Mouse (Mus musculus) left cerebral cortex, adult 9 months (tissue): ENCODE results near the gene Cdk2ap1.
A peak's percentile ranks its signal among the peaks of the same experiment; 100 is the strongest.
"Not testable (repeated sequence)": the region's sequence is repeated elsewhere in the genome, so short reads cannot be mapped to it uniquely, and the experiment has no call there.

Experiments used
- DNase-seq, 2 experiments: peaks; one replicate each; pipeline ENCODE4 v3.0.0; 2022; ENCODE audit warnings: low spot score in 2 of 2

Cdk2ap1 gene

DNA sequence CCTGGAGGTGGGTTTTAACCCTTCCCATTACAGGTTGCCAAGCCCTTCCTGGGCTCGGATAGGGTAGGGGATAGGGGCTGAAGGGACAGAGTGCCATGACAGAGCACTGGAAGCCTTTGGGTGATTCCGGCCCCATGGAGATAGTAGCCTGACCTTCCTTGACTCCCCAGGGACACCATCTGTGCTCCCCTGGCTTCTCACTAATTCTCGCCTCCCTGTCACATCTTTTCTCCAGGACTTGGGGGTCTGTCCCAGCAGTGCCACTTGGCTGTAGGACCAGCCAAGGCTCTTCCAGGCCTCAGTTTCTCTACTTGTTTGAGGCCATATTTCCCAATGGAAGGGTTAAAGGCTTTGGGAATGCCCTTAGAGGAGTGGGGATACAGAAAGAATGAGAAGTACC, 11.3 kb downstream of the Cdk2ap1 start:
- DNase-seq, result no peak

DNA sequence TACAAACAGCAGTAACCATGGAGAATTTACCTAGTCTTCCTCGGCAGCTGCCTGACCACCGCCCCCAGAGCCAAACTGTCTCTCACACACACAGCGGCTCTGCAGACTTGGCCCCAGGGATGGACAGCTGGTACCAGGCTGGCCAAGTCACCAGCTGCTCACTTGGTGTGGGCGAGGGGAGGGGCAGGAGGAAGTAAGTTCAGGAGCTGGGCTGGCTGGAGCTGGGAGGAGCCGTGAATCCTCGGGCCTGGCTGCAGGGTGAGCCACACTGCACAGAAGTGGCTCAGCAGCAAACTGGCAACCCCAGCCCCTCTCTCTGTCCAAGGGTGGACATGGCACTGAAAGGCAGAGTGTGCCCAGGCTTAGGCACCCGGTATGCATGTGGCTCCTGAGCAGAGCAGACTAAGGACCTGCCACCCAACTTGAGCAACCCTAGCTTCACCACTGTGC, 11.7 kb downstream of the Cdk2ap1 start:
- DNase-seq, result peak; percentile 55 to 73

DNA sequence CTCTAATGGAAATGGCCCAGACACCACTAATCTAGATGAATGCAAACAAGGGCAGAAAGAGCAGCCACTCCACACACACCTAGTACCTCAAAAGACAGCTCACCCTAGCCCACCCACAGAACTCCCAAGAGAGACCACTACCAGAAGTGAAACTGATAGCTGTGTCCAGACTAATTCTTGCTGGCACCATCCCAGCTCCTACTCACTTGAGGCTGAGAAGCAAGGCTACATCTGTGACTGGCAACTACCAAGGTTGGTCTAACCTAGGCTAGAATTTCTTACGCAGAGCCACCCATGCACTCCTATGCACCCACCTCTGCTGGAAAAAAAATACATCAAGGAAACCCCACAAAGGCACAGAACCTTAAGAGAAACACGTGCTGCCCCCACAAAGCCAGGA, 12.5 kb downstream of the Cdk2ap1 start:
- DNase-seq, result no peak

DNA sequence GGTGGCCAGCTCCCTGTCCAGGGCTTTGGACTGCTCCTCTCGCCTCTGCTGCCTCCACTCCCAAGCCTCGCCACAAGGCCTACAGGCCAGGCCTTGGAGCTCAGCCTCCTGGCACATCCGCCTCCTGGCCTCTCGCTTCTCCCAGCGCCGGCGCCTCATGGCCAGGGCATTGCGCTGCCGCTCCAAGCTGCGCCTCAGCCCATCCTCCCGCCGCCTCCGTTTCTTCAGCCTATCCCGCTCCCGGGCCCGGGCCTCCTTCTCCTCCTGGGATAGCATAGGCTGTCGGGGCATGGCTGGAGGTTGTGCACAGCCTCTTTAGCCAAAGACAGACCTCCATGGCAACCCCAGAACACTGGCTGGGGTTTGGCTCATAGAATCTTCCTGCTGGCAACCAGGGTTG, 13.7 kb downstream of the Cdk2ap1 start:
- DNase-seq, result no peak

DNA sequence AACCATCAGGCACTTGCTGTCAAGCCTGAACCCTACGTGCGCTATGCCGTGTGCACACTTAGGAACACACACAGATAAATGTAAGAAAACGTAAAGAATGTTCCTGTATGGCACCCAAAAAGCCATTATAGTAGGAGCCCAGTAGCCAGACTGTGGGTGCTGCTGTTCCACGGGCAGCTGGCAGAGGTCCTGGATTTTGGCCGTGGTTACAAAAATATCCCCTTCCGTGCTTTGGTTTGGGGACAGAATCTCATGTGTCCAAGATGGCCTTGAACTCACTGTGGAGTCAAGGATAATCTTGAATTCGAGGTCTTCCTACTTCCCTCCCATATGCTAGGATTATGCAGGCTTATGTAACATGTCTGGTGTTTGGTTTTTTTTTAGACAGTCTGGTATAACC, 20.0 kb downstream of the Cdk2ap1 start:
- DNase-seq, result no peak

DNA sequence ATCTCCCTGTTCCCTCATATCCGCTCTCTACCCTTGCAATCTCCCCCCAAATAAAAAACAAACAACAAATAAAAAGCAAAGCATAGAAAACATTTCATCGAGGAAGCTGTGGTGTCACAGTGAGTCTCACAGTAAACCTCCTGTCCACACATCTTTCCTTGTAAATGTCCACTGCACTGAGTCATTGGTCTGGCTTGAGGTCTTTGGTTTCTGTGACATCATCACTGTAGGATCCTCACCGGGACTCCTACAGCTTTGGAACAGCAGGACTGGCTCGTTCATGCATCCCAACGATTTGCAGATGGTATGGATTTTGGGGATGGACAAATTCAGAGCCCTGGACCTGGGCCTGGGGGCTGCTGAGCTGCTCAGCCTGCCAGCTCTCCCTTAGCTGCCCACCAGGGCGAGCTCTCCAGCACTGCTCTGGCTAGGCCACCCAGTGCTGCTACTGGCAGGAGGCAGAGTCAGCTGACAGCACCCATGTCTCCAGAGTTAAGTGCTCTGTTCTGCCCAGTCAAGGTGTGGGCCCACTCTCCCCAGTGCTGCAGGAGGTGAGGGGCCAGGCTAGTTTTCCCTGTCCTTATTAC, 21.0 kb downstream of the Cdk2ap1 start:
- DNase-seq, result not testable (repeated sequence)

DNA sequence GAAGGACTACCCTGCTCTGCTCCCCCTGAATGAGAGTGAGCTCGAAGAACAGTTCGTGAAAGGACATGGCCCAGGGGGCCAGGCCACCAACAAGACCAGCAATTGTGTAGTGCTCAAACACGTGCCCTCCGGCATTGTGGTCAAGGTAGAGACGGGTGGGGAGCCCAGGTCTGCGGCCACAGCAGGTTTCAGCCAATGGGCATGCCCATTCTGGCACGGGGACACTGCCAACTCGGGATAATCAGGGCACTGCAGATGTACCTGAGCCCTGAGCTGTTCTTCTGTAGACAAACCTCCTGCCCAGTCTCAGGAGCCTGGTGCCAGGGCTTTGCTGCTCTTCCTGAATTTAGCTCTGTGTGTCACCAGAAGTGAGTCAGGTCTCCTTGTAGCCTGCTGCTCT, 24.1 kb downstream of the Cdk2ap1 start:
- no peak for DNase-seq

DNA sequence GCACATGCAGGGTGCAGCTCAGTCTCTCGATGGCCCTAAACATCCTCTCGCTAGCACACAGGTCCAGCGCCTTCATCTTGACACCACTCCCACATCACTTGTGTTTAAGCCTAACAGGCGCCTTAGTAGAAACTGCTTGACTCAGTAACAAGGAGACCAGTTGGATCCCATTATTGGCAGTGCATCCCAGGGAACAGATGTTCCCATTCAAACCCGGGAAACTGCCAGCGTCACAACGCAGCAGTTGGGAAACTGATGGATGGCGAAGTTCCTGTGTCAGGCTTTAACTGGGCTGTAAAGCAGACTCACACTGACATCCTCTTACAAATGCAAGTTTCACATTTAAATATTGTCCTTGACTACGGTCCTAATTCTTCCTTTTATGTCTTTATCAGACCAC, 25.0 kb downstream of the Cdk2ap1 start:
- DNase-seq, result no peak

DNA sequence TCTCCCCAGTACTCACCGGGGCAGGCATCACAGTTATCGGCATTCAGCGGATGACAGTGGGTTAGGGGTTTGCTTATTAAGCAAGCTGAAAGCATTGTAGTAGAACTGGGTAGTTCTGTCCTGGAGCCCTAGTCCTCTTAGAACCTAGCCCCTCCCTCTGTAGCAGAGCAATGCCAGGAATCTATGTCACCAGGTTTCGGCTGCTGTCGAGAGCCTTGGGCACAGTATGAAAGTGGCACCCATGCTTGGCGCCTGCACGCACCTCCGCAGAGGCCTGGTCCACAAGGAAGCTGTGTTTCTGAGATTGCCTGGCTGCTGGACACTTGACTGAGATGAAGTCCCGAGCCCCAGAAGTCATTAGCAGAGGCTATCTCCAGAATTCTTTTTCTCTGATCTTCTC, 25.8 kb downstream of the Cdk2ap1 start:
- DNase-seq, result no peak

DNA sequence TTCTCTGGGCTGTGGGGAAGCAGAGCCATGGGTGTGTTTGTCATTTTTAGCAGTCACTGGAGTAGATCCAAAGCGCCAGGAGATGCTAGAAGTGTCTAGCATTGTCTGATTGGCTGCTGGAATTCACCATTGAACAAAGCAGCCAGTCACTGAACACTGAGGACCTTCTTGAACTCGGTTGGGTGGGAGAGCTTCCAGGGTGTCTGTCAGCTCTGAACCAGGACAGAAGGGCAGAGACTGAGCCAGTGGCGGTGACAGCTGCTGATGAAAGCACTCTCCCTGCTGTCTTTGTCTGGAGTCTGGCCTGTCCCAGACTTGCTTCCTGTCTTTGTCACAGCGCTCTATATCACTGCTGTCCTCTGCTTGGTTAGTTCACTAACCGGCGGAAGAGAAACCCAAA, 28.5 kb downstream of the Cdk2ap1 start:
- peak in 1 of 2 experiments; percentile 67 for DNase-seq

DNA sequence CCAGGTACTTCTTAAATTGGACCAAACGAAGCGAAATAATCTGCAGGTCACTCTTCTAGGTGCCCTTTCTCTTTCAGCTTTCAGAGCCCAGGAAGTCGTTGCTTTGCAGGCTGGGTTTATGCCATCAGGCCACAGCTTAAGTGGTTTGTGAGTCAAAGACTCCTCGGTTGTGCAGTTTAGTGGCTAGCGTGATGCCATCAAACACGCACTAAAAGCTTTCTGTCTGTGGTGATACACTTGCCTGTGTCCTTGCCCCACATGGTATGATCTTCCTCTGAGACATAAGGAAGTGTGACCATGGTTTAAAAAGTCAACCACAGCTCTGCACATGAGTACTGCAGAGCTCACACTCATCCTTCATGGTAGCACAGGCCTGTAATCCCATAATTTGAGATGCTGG, 32.8 kb downstream of the Cdk2ap1 start:
- DNase-seq, result no peak

DNA sequence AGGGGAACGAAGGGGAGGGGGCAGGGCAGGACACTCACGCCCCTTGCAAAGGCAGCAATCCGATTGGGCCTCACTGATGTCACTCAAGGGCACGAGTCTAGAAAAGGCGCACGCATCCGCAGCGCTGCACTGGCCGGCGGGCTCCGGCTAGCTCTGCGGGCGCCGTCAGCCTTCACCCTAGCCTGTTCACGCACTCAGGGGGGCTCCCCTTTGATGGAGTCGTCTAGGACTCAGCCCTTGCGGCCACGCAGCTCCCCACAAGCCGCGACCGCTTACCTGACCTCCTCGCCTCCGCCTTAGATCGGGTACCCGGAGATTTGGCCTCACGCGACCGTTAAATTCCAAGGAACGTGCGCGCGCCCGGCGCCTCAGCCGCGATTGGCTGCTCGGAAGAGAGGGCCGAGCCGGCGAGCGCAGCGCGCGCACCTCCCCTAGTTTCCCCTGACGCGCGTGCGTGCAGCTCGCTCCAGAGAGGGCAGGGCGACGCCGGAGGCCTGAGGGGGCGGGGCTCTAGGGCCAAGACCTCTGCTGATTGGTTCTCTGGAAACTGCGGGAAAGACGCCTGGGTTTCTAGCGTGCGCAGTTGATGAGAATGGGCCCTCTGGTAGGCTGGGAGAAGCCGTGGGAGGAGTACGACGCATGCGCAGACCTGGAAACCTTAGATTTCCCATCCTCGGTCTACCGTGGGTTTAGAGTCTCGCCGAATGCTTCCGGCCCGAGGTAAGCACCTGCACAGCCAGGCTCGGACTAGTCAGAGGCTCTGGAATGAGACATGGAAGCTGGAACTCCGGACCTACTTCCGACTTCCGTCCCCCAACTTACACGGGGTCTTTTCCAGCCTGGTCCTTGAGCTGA, 35.1 kb downstream of the Cdk2ap1 start, which contains the start of the genes Mphosph9 and 2810006K23Rik:
Gene Mphosph9, minus strand, starts transcription at position 463 of the 855 bp plus-strand sequence.
Gene 2810006K23Rik, plus strand, starts transcription at position 580 of the 855 bp plus-strand sequence.
- peak; percentile 99 to 100 for DNase-seq

DNA sequence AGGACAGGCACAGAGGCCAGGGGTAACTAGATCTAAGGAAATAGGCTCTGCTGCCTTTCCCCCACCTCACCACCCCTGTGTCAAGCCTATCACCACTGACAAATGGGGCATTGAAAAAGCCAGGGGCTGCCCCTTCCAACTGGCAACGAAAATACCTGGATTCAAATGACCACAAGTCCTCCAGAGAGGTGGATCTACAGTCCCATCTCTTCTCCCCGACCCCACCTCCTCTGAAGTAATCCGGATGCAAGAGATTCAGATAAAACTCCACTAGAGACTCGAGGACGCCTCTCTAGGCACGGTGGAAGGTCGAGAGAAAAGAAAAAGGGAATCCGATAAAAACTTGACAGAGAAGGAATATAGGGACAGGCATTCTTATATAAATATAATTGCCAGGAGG, 36.1 kb downstream of the Cdk2ap1 start:
- no peak for DNase-seq

DNA sequence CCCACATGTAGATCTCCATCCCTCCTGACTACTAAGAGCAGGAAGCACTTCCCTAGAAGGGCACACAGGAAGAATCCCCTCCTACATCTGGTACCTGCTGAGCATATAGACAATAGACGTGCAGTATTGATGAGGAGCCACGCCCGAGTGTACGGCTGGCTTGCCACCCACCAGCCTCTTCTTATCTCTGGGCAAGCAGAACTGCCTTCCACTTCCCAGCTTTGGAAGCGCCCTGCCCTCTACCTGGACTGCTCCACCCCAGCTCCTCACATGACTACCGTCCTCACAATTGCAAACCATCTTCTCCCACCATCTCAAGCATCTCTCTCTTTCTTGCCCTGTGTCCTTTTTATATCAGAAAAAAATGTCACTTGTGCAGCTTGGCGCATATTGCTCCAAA, 45.2 kb downstream of the Cdk2ap1 start:
- no peak for DNase-seq

DNA sequence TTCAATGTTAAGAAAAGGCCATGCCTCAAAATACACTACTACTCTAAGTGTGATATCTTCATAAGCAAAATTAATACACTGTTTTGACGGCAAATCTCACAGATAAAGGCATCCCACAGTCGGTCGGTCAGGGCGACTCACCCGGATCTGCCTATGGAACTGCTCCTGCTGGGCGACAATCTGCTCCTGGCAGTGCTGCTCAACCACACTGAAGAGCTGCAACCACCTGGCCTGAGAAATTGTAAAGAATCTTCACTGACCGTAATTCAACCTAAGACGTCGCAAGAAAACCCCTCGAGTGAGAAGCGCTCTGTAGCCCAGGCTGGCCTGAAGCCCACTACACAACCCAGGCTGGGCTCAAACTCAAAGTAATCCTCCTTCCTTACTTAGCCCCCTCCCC, 46.9 kb downstream of the Cdk2ap1 start:
- no peak for DNase-seq

DNA sequence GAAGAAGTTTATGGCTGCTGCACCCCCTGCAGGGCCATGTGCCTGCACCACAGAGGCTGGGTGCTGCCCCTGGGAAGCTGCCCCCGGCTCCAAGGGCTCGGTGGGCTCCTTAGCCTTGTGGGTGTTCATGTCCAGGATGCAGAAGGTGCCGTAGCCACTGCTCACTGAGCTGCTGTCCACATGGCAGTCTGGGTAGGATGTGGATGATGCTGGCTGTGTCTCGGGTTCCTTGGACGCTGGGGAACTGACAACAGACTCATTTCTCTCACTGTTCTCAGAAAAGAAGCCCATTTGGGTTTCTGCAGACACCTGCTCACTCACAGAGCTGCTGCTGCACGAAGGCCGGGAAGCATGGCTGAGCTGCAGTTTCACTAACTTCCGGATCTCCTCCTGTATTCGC, 47.4 kb downstream of the Cdk2ap1 start:
- no peak for DNase-seq

DNA sequence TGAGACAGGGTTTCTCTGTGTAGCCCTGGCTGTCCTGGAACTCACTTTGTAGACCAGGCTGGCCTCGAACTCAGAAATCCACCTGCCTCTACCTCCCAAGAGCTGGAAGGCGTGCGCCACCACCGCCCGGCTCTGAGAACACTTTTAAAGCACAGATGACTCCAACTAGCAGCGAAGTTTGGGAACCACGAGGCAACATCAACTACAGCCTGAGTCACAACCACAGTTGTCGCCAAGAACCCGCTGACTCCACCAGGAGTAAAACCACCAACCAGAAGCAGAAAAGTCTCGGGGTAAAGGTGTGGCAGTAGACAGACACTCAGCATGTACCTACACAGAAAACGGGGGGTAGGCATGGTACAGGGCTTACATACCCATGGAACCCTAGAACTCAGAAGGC, 52.8 kb downstream of the Cdk2ap1 start:
- no peak for DNase-seq

DNA sequence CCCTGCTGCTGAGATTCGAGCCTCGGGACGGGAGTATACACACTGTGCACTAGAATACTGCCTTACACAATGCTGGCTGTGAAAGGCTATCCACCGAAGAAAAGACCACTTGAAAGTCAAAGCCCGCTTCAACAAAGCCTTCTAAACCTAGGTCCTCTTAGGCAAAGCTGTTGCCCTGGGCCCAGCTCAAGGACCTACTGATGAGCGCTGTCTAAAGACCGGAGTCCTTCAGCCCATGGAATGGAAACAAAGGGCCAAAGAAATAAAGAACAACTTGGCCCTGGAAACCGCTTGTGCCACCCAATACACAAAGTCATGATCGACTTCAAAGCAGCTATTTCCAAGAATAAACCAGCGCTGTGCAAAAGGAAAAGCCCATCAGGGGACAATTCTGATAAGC, 53.7 kb downstream of the Cdk2ap1 start:
- DNase-seq, result no peak

DNA sequence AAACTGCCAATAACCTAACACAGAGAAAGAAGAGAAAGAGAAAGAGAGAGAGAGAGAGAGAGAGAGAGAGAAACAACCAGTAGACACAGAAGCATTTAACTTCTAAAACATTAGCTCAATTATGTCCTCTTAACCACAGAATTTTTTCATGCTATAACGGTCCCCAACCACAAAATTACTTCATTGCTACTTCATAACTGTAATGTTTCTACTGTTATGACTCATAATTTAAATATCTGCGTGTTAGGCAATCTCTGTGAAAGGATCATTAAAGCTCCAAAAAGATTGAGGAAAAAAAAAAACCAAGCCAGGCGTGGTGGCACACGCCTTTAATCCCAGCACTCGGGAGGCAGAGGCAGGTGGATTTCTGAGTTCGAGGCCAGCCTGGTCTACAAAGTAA, 60.0 kb downstream of the Cdk2ap1 start:
- not testable (repeated sequence) for DNase-seq

DNA sequence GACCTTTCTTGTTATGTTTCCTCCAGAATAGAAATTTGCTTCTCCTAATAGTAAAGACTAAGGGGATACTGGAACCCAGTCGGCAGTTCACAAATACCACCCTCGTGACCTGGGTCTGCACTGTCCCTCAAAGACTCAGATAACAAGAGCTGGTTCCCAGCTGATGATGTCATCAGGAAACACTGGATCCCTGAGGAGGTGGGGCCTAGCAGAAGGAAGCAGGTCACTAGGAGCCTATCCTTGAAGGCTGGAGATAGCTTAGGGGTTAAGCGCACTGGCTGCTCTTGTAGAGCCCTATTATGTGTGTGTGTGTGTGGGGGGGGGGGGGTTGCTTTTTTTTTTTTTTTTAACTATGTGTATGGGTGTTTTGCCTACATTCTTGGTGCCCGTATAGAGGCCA, 62.8 kb downstream of the Cdk2ap1 start:
- no peak for DNase-seq

DNA sequence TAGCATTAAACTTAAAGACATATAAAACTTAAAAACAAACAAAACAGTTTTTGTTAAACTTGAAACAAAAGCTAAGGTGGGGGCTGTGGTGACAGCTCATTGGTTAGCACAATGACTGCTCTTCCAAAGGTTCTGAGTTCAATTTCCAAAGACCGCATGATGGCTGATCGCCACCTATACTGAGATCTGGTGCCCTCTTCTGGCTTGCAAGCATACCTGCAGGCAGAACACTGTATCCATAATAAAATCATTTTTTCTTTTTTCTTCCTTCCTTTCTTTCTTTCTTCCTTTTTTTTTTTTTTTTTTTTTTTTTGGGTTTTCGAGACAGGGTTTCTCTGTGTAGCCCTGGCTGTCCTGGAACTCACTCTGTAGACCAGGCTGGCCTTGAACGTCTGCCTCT, 63.6 kb downstream of the Cdk2ap1 start:
- DNase-seq, result not testable (repeated sequence)

DNA sequence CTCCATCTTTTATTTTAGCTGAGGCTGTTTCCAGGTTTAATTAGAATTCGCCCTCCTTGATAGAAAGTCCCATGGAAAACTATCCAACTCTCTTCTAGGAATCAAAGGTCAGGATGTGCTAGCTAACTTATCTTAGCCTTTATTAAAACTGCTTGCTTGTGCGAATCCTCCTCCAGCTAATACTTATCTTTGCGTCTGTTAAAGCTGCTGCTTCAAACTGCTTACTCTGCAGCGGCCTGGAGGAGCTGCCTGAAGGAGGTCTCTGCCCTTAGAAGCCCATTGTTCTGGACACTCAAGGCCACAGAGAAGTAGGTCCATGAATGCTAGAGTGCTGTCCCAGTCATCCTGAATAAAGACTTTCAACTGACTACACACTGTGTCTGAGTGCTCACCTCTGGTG, 66.4 kb downstream of the Cdk2ap1 start:
- no peak for DNase-seq
